Mouse (Mus musculus): ENCODE measurements at regions not wholly inside any gene's neighbourhood (a gene's known extent, or its start where the extent isn't known, plus 50 kb on each side); places are given as distances from the start of the nearest gene placed in this dataset.

- no peak overlapping the region for H3K9ac ChIP-seq (ENCODE audit: low read depth, low read length)
- no peak overlapping the region for H3K4me2 ChIP-seq (ENCODE audit: low read length)
- no peak overlapping the region for H3K4me3 ChIP-seq (ENCODE audit: low read depth, low read length)
- no peaks in the 10 kb centered on the region for H3K4me1 ChIP-seq (ENCODE audit: control insufficient read depth, insufficient read depth, low read length)
- no peak overlapping the region for H3K27ac ChIP-seq (ENCODE audit: low read length)
- H3K9me3 ChIP-seq (replicated peaks; ENCODE audit: control insufficient read depth, low read length, poor library complexity, severe bottlenecking): no peaks in the 10 kb centered on the region
- WGBS: 64% methylated on average over 4 of the region's 4 CpGs
- no peak for ATAC-seq
- no peaks in the 10 kb centered on the region for H3K27me3 ChIP-seq (ENCODE audit: control insufficient read depth, insufficient read depth, low read depth, low read length)
- no peaks in the 10 kb centered on the region for H3K36me3 ChIP-seq (ENCODE audit: control insufficient read depth, insufficient read depth, low read length)
Measured at GRCm38 (mm10) chr3:149993199-149993598, 1002.8 kb upstream of the Adgrl2 start.

DNA sequence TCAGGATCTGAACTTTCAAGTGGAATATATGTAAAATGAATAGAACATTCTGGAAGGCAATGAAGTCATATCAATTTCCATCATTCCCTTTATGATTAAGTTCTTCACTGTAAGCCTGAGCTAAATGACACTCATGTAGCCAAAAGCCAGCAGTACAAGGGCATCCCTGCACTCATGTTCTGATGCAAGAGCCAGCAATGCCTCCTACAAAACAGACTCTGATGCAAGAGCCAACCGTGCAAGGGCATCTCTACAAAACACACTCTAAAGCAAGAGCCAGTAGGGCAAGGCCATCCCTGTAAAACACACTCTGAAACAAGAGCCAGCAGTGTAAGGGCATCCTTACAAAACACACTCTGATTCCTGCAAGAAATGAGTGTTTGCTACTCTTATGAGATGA lies 997.4 kb upstream of the Adgrl2 start:
- Histone ChIP-seq H3K27me3 (ENCODE audit: control insufficient read depth, insufficient read depth, low read depth, low read length) (no peaks in the 10 kb centered on the region), H3K4me2 (ENCODE audit: low read length) (no peak overlapping the region), H3K27ac (ENCODE audit: low read length) (no peak overlapping the region), H3K9ac (ENCODE audit: low read depth, low read length) (no peak overlapping the region), H3K4me3 (ENCODE audit: low read depth, low read length) (no peak overlapping the region), H3K36me3 (ENCODE audit: control insufficient read depth, insufficient read depth, low read length) (no peaks in the 10 kb centered on the region), H3K9me3 (replicated peaks; ENCODE audit: control insufficient read depth, low read length, poor library complexity, severe bottlenecking) (no peaks in the 10 kb centered on the region), H3K4me1 (ENCODE audit: control insufficient read depth, insufficient read depth, low read length) (no peaks in the 10 kb centered on the region)
- WGBS: 93% methylated on average over 1 of the region's 1 CpGs
- ATAC-seq: no peak

GRCm38 (mm10) chr3:149956993-149957392 lies 966.6 kb upstream of the Adgrl2 start:
- Histone ChIP-seq H3K36me3 (ENCODE audit: control insufficient read depth, insufficient read depth, low read length) (no peaks in the 10 kb centered on the region), H3K27me3 (ENCODE audit: control insufficient read depth, insufficient read depth, low read depth, low read length) (no peaks in the 10 kb centered on the region), H3K27ac (ENCODE audit: low read length) (no peak overlapping the region), H3K9ac (ENCODE audit: low read depth, low read length) (no peak overlapping the region), H3K4me2 (ENCODE audit: low read length) (no peak overlapping the region), H3K4me1 (ENCODE audit: control insufficient read depth, insufficient read depth, low read length) (no peaks in the 10 kb centered on the region), H3K4me3 (ENCODE audit: low read depth, low read length) (no peak overlapping the region), H3K9me3 (replicated peaks; ENCODE audit: control insufficient read depth, low read length, poor library complexity, severe bottlenecking) (no peaks in the 10 kb centered on the region)
- ATAC-seq: no peak
- WGBS: 59% methylated on average over 2 of the region's 2 CpGs

DNA sequence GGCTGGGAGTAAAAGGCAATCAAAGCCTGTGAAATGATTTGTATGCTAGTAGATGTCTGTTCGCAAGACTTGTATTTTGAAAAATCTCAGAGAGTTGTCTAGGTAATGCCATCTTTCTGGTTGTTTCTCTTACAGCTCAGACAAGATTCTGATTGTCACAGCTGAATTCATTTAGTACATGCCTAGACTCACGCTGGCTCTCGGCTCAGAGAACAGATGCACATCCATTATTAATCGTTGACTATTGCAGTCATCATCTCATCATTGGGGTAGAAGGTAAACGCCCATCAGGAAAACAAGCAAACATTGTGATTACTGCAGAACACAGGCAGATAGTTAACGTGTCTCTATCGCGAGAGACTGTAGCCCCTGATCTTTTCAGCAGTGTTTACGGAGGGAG lies 945.8 kb upstream of the Adgrl2 start:
- Histone ChIP-seq H3K27ac (ENCODE audit: low read length) (no peak overlapping the region), H3K9ac (ENCODE audit: low read depth, low read length) (no peak overlapping the region), H3K4me1 (ENCODE audit: control insufficient read depth, insufficient read depth, low read length) (no peaks in the 10 kb centered on the region), H3K9me3 (replicated peaks; ENCODE audit: control insufficient read depth, low read length, poor library complexity, severe bottlenecking) (no peaks in the 10 kb centered on the region), H3K36me3 (ENCODE audit: control insufficient read depth, insufficient read depth, low read length) (no peaks in the 10 kb centered on the region), H3K4me3 (ENCODE audit: low read depth, low read length) (no peak overlapping the region), H3K27me3 (ENCODE audit: control insufficient read depth, insufficient read depth, low read depth, low read length) (no peaks in the 10 kb centered on the region), H3K4me2 (ENCODE audit: low read length) (no peak overlapping the region)
- ATAC-seq: no peak
- WGBS: 83% methylated on average over 9 of the region's 9 CpGs

DNA sequence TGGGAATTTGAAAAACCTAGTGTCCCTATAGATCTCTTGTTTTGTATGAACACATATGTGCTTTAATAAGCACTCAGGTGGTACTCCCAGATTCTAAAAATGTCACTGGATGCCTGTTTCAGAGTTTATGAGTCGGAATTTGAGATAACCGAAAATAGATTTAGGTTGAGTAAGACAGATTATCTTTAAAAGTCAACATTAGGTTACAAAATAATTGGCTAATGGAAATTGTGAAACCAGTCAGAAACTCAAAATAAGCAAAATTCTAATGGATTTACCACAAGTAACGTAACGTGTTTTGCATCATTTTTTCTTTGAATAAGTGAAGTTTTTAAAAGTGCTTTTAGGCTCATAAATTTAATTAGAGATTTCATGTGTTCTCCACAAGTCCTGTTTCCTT lies 944.5 kb upstream of the Adgrl2 start:
- WGBS: 90% methylated on average over 4 of the region's 4 CpGs
- no peak for ATAC-seq

DNA sequence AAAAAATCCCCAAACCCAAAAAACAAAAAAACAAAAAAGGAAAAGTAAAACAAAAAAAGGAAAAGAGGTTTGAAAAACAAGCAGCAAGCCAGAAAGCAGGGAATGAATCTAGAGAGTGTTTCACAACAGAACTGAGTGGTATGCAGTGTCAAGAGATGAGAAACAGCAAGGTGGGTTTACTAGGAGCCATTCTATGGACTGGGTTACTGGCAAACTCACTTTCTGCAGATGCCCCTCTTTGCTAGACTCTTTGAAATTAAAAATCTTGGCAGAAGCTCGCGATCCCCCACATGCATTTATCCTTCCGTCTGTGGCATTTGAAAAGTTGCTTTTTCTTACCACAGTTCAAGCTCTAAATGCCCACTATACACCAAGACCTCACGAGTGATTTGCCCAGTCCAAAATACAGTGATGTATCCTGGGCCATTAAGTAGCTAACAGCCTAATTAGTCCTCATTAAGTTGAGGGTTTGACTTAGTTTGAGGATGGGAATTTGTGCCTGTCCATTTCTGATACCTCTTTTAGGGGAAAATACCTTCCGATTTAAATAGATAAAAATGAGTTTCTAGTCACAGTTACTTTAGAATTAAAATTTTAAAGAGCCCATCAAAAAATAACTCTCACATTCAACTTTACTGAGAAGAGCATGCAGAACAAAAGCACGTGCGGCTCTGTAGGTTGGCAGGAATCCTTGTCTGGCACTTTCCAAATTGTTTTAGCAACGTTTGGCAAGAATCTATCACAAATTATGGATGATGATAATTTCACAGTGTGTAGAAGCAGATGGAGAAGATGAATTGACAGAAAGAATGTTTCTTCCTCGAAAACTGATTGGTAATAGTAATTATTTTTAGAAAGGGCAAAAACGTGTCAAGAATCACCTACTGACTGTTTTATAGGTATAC lies 938.4 kb upstream of the Adgrl2 start:
- no peak overlapping the region for H3K4me2 ChIP-seq (ENCODE audit: low read length)
- no peak overlapping the region for H3K27ac ChIP-seq (ENCODE audit: low read length)
- ATAC-seq: no peak

More for the DNA sequence above, 944.5 kb upstream of the Adgrl2 start:
- H3K36me3 ChIP-seq (ENCODE audit: control insufficient read depth, insufficient read depth, low read length): no peaks in the 10 kb centered on the region
- H3K9ac ChIP-seq (ENCODE audit: low read depth, low read length): no peak overlapping the region
- no peaks in the 10 kb centered on the region for H3K4me1 ChIP-seq (ENCODE audit: control insufficient read depth, insufficient read depth, low read length)
- H3K9me3 ChIP-seq (replicated peaks; ENCODE audit: control insufficient read depth, low read length, poor library complexity, severe bottlenecking): no peaks in the 10 kb centered on the region
- H3K27ac ChIP-seq (ENCODE audit: low read length): no peak overlapping the region
- H3K27me3 ChIP-seq (ENCODE audit: control insufficient read depth, insufficient read depth, low read depth, low read length): no peaks in the 10 kb centered on the region
- no peak overlapping the region for H3K4me2 ChIP-seq (ENCODE audit: low read length)
- no peak overlapping the region for H3K4me3 ChIP-seq (ENCODE audit: low read depth, low read length)

GRCm38 (mm10) chr3:149920206-149920605 lies 929.9 kb upstream of the Adgrl2 start:
- no peak overlapping the region for H3K4me3 ChIP-seq (ENCODE audit: low read depth, low read length)
- H3K9ac ChIP-seq (ENCODE audit: low read depth, low read length): no peak overlapping the region
- H3K36me3 ChIP-seq (ENCODE audit: control insufficient read depth, insufficient read depth, low read length): no peaks in the 10 kb centered on the region
- no peak overlapping the region for H3K4me2 ChIP-seq (ENCODE audit: low read length)
- H3K9me3 ChIP-seq (replicated peaks; ENCODE audit: control insufficient read depth, low read length, poor library complexity, severe bottlenecking): no peaks in the 10 kb centered on the region
- ATAC-seq: no peak
- no peak overlapping the region for H3K27ac ChIP-seq (ENCODE audit: low read length)
- H3K27me3 ChIP-seq (ENCODE audit: control insufficient read depth, insufficient read depth, low read depth, low read length): no peaks in the 10 kb centered on the region
- 82% methylated on average over 2 of the region's 2 CpGs for WGBS
- no peaks in the 10 kb centered on the region for H3K4me1 ChIP-seq (ENCODE audit: control insufficient read depth, insufficient read depth, low read length)

More for the DNA sequence above, 938.4 kb upstream of the Adgrl2 start:
- no peak overlapping the region for H3K9ac ChIP-seq (ENCODE audit: low read depth, low read length)
- WGBS: 85% methylated on average over 10 of the region's 10 CpGs
- H3K4me3 ChIP-seq (ENCODE audit: low read depth, low read length): no peak overlapping the region
- H3K27me3 ChIP-seq (ENCODE audit: control insufficient read depth, insufficient read depth, low read depth, low read length): no peaks in the 10 kb centered on the region
- H3K36me3 ChIP-seq (ENCODE audit: control insufficient read depth, insufficient read depth, low read length): no peaks in the 10 kb centered on the region
- no peaks in the 10 kb centered on the region for H3K9me3 ChIP-seq (replicated peaks; ENCODE audit: control insufficient read depth, low read length, poor library complexity, severe bottlenecking)
- no peaks in the 10 kb centered on the region for H3K4me1 ChIP-seq (ENCODE audit: control insufficient read depth, insufficient read depth, low read length)

DNA sequence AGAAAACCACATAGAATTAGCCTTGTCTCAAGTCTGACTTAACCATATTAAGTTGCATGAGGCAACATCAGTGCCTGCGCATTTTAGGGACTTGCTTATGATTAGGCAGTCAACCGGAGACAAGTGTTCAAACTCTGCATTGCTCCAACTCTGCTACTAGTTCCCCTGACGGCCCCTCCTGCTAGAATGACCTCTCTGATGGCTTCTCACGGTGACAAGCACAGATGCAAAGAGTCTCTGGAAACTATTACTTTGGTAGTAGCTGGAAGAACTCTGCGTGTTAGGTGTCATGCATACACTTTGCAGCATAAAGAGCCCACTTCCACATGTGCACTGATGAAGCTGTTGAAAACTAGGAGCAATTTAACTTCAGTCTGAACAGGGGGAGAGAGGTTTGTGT lies 927.8 kb upstream of the Adgrl2 start:
- Histone ChIP-seq H3K36me3 (ENCODE audit: control insufficient read depth, insufficient read depth, low read length) (no peaks in the 10 kb centered on the region), H3K4me3 (ENCODE audit: low read depth, low read length) (no peak overlapping the region), H3K4me2 (ENCODE audit: low read length) (no peak overlapping the region), H3K4me1 (ENCODE audit: control insufficient read depth, insufficient read depth, low read length) (no peaks in the 10 kb centered on the region), H3K27ac (ENCODE audit: low read length) (no peak overlapping the region), H3K9me3 (replicated peaks; ENCODE audit: control insufficient read depth, low read length, poor library complexity, severe bottlenecking) (no peaks in the 10 kb centered on the region), H3K9ac (ENCODE audit: low read depth, low read length) (no peak overlapping the region), H3K27me3 (ENCODE audit: control insufficient read depth, insufficient read depth, low read depth, low read length) (no peaks in the 10 kb centered on the region)
- WGBS: 64% methylated on average over 5 of the region's 5 CpGs
- no peak for ATAC-seq

DNA sequence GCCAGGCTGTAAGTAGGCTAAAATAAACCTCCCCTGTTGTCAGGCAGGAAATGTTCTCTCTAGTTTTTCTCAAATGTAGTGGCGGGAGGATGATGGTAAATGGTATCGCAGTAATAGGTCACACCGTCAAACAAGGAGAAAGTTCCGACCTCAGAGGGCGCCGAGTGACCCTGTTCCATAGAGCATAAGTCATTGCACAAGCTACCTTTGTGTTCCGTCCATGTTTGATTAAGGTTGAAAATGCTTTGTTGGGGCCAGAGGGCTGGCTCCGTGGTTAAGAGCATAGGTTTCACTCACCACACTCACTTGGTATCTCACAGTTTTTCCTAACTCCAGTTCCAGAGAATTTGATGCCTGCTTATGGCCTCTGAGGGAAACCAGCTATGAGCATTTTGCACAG lies 920.4 kb upstream of the Adgrl2 start:
- no peak overlapping the region for H3K9ac ChIP-seq (ENCODE audit: low read depth, low read length)
- H3K4me3 ChIP-seq (ENCODE audit: low read depth, low read length): no peak overlapping the region
- H3K36me3 ChIP-seq (ENCODE audit: control insufficient read depth, insufficient read depth, low read length): no peaks in the 10 kb centered on the region
- no peak for ATAC-seq
- no peak overlapping the region for H3K27ac ChIP-seq (ENCODE audit: low read length)
- no peaks in the 10 kb centered on the region for H3K4me1 ChIP-seq (ENCODE audit: control insufficient read depth, insufficient read depth, low read length)
- H3K9me3 ChIP-seq (replicated peaks; ENCODE audit: control insufficient read depth, low read length, poor library complexity, severe bottlenecking): no peaks in the 10 kb centered on the region
- no peaks in the 10 kb centered on the region for H3K27me3 ChIP-seq (ENCODE audit: control insufficient read depth, insufficient read depth, low read depth, low read length)
- H3K4me2 ChIP-seq (ENCODE audit: low read length): no peak overlapping the region
- WGBS: 91% methylated on average over 8 of the region's 8 CpGs
